Mouse (Mus musculus) liver, embryonic 15.5 days (tissue): ENCODE data around the gene Pan3. TPM values are rescaled to one million over a fixed set of nuclear protein-coding genes. Genes with fewer than 3 reads are reported as not detected.

Experiments
- ATAC-seq: fragments of 200-750 bp; cut with Nextera tagmentation; 2 replicates; pipeline ENCODE4 v1.8.0; 2017; ENCODE audit warnings: moderate number of reproducible peaks, mild to moderate bottlenecking, moderate library complexity; ENCODE audit not compliant: insufficient read depth
- H3K27ac ChIP-seq: fragments of 300-500 bp; sonication (generic); replicated peaks from 2 replicates; pipeline ENCODE4 v1.5.1; 2015; ENCODE audit warnings: mild to moderate bottlenecking, inconsistent platforms
- H3K27me3 ChIP-seq: fragments of 300-500 bp; sonication (generic); 2 replicates; pipeline ENCODE4 v1.6.1; 2015; ENCODE audit warnings: mild to moderate bottlenecking, inconsistent platforms
- H3K36me3 ChIP-seq: fragments of 300-500 bp; sonication (generic); replicated peaks from 2 replicates; pipeline ENCODE4 v1.6.1; 2015; ENCODE audit warnings: moderate library complexity, mild to moderate bottlenecking, inconsistent platforms
- H3K4me1 ChIP-seq: fragments of 300-500 bp; sonication (generic); replicated peaks from 2 replicates; pipeline ENCODE4 v1.6.1; 2015; ENCODE audit warnings: inconsistent platforms
- H3K4me2 ChIP-seq: fragments of 300-500 bp; sonication (generic); 2 replicates; pipeline ENCODE4 v1.6.1; 2015; ENCODE audit warnings: moderate library complexity, mild to moderate bottlenecking, inconsistent platforms
- H3K4me3 ChIP-seq: fragments of 300-500 bp; sonication (generic); replicated peaks from 2 replicates; pipeline ENCODE4 v1.5.1; 2015; ENCODE audit warnings: mild to moderate bottlenecking, inconsistent platforms
- H3K9ac ChIP-seq: fragments of 300-500 bp; sonication (generic); 2 replicates; pipeline ENCODE4 v1.6.1; 2015; ENCODE audit warnings: moderate library complexity, mild to moderate bottlenecking, inconsistent platforms
- H3K9me3 ChIP-seq: fragments of 300-500 bp; sonication (generic); replicated peaks from 2 replicates; pipeline ENCODE4 v1.6.1; 2016; ENCODE audit warnings: inconsistent platforms
- WGBS: fragments of 180-500 bp; shearing (Covaris S2); methylation state at CpG from one replicate; pipeline ENCODE4 v1.1.7; 2015; ENCODE audit warnings: mixed read lengths; ENCODE audit not compliant: insufficient replicate concordance; 5-methylcytosine and 5-hydroxymethylcytosine counted together
- polyA plus RNA-seq: library from polyadenylated mRNA; unstranded; fragments of >200 nt; fragmentation: Nextera tagmentation; extraction: Ambion mirVana; gene quantifications from 2 replicates; pipeline ENCODE4 v1.2.1, GENCODE M21; 2015

Gene Pan3
- polyA plus RNA-seq, 1 experiment from 2014 or later, result 28.7 TPM

DNA sequence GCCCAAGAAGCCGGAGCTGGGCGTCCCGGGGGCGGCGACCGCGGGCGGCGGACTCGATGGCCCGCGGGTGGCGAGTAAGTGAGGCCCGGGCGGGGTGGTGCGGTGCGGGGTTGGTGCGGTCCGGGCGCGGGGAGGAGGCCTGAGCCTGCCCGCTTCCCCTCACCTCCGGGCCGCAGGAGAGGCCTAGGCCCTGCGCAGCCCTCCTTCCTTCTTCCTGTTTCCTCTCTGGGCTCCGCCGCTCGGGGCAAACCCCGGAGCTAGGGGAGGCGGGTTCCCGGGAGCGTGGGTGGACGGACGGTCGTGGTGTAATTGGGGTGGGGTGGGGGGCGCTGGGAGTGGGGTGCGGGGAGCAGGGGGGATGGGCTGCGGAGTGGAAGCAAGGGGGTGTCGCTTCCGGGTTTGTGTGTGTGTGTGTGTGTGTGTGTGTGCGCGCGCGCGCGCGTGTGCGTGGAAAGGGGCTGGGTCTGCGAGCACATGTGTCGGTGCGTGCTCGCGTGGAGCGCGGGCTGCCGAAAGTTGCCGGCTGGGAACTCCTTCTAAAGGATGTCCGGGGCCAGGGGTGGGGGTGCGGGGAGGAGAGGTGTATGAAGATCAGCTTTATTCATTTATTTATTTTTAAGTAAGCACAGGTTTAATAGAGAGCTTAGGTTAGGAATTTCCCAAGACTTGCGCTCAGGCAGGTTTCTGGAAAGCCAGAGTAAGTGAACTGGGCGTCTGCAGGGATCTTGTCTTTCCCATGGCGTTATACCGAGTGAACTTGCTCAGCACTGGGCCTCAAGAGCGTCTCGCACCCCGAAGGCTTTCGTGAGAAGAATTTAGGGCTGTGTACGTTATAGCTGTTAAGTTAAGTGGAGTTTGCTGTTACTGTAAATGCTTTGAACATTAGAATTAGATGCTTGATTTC lies 1.2 kb downstream of the Pan3 start:
- H3K4me3 ChIP-seq, result peak overlapping the region; percentile 100
- ATAC-seq, result peak; percentile 51
- WGBS, result under 1% methylated on average over 66 of the region's 68 CpGs
- H3K9me3 ChIP-seq, result no peaks in the 10 kb centered on the region
- peaks cover 59% of the 10 kb centered on the region for H3K4me1 ChIP-seq
- peak overlapping the region; percentile 100 for H3K27ac ChIP-seq
- peaks cover 17% of the 10 kb centered on the region for H3K36me3 ChIP-seq
- H3K4me2 ChIP-seq, result peak overlapping the region; percentile 85
- no peaks in the 10 kb centered on the region for H3K27me3 ChIP-seq
- H3K9ac ChIP-seq, result peak overlapping the region; percentile 98

DNA sequence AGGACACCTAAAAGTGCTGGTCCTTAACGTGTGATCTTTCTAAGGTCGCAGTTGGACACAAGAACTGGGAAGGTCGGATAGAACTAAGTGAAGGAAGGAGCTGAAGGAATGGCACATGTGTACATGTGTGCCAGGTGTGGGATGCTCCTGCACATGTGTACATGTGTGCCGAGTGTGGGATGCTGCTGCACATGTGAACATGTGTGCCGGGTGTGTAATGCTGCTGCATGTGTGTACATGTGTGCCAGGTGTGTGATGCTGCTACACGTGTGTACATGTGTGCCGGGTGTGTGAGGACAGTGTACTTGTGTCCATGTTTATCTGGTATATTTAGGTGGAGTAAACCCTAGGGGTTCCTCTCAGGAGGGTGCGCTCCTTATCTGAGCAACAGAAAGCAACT lies 3.0 kb downstream of the Pan3 start:
- Histone ChIP-seq H3K4me1 (peaks cover 73% of the 10 kb centered on the region), H3K9ac (peak overlapping the region; percentile 43; the same call in 1 of the 2 replicates), H3K9me3 (no peaks in the 10 kb centered on the region), H3K4me3 (peak overlapping the region; percentile 50), H3K36me3 (peaks cover 17% of the 10 kb centered on the region), H3K27ac (peak overlapping the region; percentile 48; the same call in 1 of the 2 replicates), H3K4me2 (peak overlapping the region; percentile 85), H3K27me3 (no peaks in the 10 kb centered on the region)
- ATAC-seq, result no peak
- 57% methylated on average over 8 of the region's 8 CpGs for WGBS

DNA sequence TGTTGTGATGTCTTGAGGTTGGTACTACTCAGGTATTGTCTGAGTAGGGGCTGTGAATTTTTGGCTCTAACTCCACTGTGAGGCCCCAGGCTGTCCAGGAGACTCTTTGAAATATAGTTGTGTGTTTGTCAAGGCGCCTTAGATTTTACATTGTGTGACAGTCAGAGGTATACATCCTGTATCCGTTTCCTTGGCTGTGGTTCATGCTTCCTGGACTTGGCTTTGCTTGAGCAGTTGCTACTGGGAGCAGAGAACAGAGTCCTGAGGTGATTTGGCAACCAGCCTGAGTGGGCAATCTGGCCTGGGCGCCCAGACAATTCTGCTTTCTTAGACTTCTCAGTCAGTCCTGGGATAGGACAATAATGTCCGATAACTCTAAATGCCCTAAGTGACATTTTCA lies 5.3 kb downstream of the Pan3 start:
- 0 out of 2 replicates have a peak overlapping the region, but pooled peaks have one; percentile 38 for H3K27ac ChIP-seq
- H3K36me3 ChIP-seq, result peaks cover 23% of the 10 kb centered on the region
- H3K27me3 ChIP-seq, result no peaks in the 10 kb centered on the region
- H3K4me1 ChIP-seq, result peaks cover 72% of the 10 kb centered on the region
- H3K9ac ChIP-seq, result no peak overlapping the region
- no peak overlapping the region for H3K4me3 ChIP-seq
- no peaks in the 10 kb centered on the region for H3K9me3 ChIP-seq
- ATAC-seq, result no peak
- H3K4me2 ChIP-seq, result peak overlapping the region; percentile 20; the same call in 1 of the 2 replicates
- WGBS, result 30% methylated on average over 4 of the region's 4 CpGs

DNA sequence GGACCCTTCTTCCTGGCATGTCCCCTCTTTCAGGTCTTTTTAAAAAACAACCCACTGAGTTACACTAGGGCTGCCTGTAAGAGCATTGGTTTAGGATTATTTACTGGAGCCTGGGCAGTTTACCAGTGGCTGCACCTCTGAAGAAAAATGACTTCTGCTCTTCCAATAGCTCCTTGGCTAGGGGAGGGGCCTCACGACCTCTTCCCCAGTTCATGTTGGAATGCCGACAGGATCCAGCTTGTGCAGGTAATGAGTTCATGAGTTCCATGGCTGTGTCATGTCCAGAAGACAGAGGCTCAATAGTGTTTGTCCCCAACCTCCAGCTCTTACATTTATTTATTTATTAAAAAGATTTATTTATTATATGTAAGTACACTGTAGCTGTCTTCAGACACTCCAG lies 5.8 kb downstream of the Pan3 start:
- WGBS, result 62% methylated on average over 2 of the region's 2 CpGs
- no peak for ATAC-seq
- peaks cover 23% of the 10 kb centered on the region for H3K36me3 ChIP-seq
- H3K27me3 ChIP-seq, result no peaks in the 10 kb centered on the region
- no peaks in the 10 kb centered on the region for H3K9me3 ChIP-seq
- H3K4me2 ChIP-seq, result no peak overlapping the region
- peaks cover 77% of the 10 kb centered on the region for H3K4me1 ChIP-seq
- no peak overlapping the region for H3K4me3 ChIP-seq
- H3K27ac ChIP-seq, result 0 out of 2 replicates have a peak overlapping the region, but pooled peaks have one; percentile 38
- H3K9ac ChIP-seq, result no peak overlapping the region

DNA sequence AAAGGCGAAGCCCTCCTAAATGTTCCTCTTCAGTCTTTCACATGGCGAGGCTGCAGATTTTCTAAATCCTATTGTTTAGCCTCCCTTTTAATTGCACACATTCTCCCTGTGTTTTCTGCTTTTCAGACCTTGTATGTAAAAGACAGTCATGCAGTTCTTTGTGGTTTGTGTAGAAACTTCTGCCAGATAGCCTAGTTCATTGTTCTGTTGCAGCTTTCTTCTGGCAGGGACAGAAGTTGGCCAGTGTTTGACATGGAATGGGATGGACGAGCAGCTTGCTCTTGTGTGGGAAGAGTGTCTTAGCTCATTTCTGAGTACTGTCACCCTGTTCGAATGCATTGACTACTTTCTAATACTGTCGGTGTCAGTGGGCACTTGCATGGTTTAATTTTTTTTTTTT lies 6.5 kb downstream of the Pan3 start:
- Histone ChIP-seq H3K27ac (0 out of 2 replicates have a peak overlapping the region, but pooled peaks have one; percentile 0), H3K36me3 (peaks cover 23% of the 10 kb centered on the region), H3K4me2 (0 out of 2 replicates have a peak overlapping the region, but pooled peaks have one; percentile 37), H3K9me3 (no peaks in the 10 kb centered on the region), H3K4me1 (peaks cover 82% of the 10 kb centered on the region), H3K4me3 (no peak overlapping the region), H3K27me3 (no peaks in the 10 kb centered on the region), H3K9ac (no peak overlapping the region)
- WGBS, result 63% methylated on average over 5 of the region's 5 CpGs
- ATAC-seq, result no peak

- 34% methylated on average over 3 of the region's 3 CpGs for WGBS
Measured at GRCm38 (mm10) chr5:147440996-147441507, 11.1 kb downstream of the Pan3 start.

DNA sequence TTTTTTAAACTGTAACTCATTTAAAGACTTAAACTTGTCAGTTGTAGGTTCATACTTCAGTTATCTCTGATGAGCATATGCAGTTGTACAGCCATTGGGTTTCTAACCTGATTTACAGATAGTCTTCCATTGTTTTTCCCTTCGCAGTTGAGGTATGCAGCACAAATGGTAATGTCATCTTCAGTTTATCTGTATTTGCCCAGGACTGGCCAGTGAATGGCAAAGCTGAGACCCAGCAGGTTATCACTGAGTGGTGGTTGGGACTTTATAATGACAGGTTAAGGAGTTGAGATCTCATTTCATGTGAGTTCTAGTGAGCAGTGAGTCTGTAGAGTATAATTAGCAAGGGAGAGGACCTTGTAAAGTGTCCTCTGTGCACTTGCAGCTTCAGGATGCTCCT lies 12.0 kb downstream of the Pan3 start:
- Histone ChIP-seq H3K9ac (no peak overlapping the region), H3K27ac (peak overlapping the region; percentile 76), H3K9me3 (no peaks in the 10 kb centered on the region), H3K4me2 (peak overlapping the region; percentile 35), H3K27me3 (no peaks in the 10 kb centered on the region), H3K36me3 (peaks cover 6% of the 10 kb centered on the region), H3K4me3 (no peak overlapping the region), H3K4me1 (peaks cover 73% of the 10 kb centered on the region)
- 19% methylated on average over 1 of the region's 1 CpGs for WGBS
- peak; percentile 64 for ATAC-seq

More at GRCm38 (mm10) chr5:147440996-147441507, 11.1 kb downstream of the Pan3 start:
- Histone ChIP-seq H3K9me3 (no peaks in the 10 kb centered on the region), H3K9ac (peak overlapping the region; percentile 23; the same call in 1 of the 2 replicates), H3K4me3 (no peak overlapping the region), H3K27me3 (no peaks in the 10 kb centered on the region), H3K27ac (peak overlapping the region; percentile 57), H3K36me3 (peaks cover 6% of the 10 kb centered on the region), H3K4me2 (peak overlapping the region; percentile 46), H3K4me1 (peaks cover 79% of the 10 kb centered on the region)
- no peak for ATAC-seq

GRCm38 (mm10) chr5:147442741-147443140 lies 12.8 kb downstream of the Pan3 start:
- Histone ChIP-seq H3K27me3 (no peaks in the 10 kb centered on the region), H3K4me2 (no peak overlapping the region), H3K4me3 (no peak overlapping the region), H3K9ac (no peak overlapping the region), H3K27ac (peak overlapping the region; percentile 76), H3K36me3 (peaks cover 6% of the 10 kb centered on the region), H3K4me1 (peaks cover 68% of the 10 kb centered on the region), H3K9me3 (no peaks in the 10 kb centered on the region)
- WGBS, result 53% methylated on average over 4 of the region's 4 CpGs
- ATAC-seq, result no peak

GRCm38 (mm10) chr5:147444298-147444697 lies 14.3 kb downstream of the Pan3 start:
- H3K36me3 ChIP-seq, result peaks cover 2% of the 10 kb centered on the region
- no peaks in the 10 kb centered on the region for H3K9me3 ChIP-seq
- peak overlapping the region; percentile 37 for H3K4me2 ChIP-seq
- 32% methylated on average over 6 of the region's 6 CpGs for WGBS
- H3K9ac ChIP-seq, result no peak overlapping the region
- H3K27me3 ChIP-seq, result no peaks in the 10 kb centered on the region
- ATAC-seq, result peak; percentile 76
- H3K4me3 ChIP-seq, result no peak overlapping the region
- H3K27ac ChIP-seq, result peak overlapping the region; percentile 45; the same call in 1 of the 2 replicates
- H3K4me1 ChIP-seq, result peaks cover 57% of the 10 kb centered on the region

DNA sequence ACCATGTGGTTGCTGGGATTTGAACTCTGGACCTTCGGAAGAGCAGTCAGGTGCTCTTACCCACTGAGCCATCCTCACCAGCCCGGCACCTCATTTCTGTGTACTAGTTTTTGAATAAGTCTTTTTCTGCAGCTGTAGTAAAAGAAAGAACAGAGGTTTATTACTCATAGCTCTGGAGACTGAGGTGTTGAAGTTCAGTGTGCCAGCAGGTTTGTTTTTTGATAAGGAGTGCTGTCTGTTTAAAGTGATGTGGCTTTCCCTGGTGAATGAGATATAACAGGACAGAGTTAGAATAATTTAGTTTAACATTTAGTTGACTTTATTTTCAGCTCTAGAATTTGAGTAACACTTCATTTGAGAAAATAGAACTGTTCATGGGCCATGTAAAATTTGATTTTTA lies 14.8 kb downstream of the Pan3 start:
- Histone ChIP-seq H3K36me3 (no peaks in the 10 kb centered on the region), H3K27me3 (no peaks in the 10 kb centered on the region), H3K4me3 (no peak overlapping the region), H3K9me3 (no peaks in the 10 kb centered on the region), H3K27ac (peak overlapping the region; percentile 45; the same call in 1 of the 2 replicates), H3K4me1 (peaks cover 55% of the 10 kb centered on the region), H3K9ac (no peak overlapping the region), H3K4me2 (peak overlapping the region; percentile 37)
- ATAC-seq, result peak; percentile 62
- 45% methylated on average over 2 of the region's 2 CpGs for WGBS

DNA sequence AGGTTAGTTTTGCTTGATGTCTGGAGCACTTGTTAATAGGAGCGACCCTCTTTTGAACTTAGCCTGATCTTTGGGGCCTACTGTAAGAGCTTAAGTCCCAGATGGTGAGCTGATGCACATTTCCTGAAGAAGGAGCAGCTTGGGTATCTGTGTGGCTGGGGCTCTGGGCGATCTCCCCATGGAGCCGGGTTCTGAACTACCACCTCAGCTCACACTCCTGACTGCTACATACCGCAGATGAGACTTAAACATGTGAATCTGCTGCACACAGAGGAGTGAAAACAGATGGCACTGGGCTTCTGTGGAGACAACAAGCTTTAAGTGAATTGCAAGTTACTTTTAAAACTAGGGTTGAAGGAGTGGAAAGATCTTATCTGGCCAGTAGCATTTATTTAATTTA lies 15.3 kb downstream of the Pan3 start:
- no peak for ATAC-seq
- WGBS, result 50% methylated on average over 4 of the region's 4 CpGs
- Histone ChIP-seq H3K4me1 (peaks cover 55% of the 10 kb centered on the region), H3K27me3 (no peaks in the 10 kb centered on the region), H3K9me3 (no peaks in the 10 kb centered on the region), H3K9ac (no peak overlapping the region), H3K36me3 (0 out of 2 replicates have a peak, but pooled peaks cover 3% of the 10 kb centered on the region), H3K27ac (peak overlapping the region; percentile 31), H3K4me2 (peak overlapping the region; percentile 25; the same call in 1 of the 2 replicates), H3K4me3 (no peak overlapping the region)
